Mouse (Mus musculus) brown adipose tissue, adult 24 weeks (tissue): ENCODE results near the gene Prss35. TPM values are rescaled to one million over a fixed set of nuclear protein-coding genes. Genes with fewer than 3 reads are reported as not detected.

Source experiments
- H3K27ac ChIP-seq: fragments of 200-500 bp; replicated peaks from 2 replicates; pipeline ENCODE4 v1.5.1; 2012; ENCODE audit warnings: low read depth, mild to moderate bottlenecking, low read length
- H3K4me1 ChIP-seq: fragments of 200-500 bp; 2 replicates; pipeline ENCODE4 v1.6.1; 2012; ENCODE audit warnings: low read length, mixed read lengths; ENCODE audit not compliant: control insufficient read depth, insufficient read depth, insufficient read length
- H3K4me3 ChIP-seq: fragments of 200-500 bp; 2 replicates; pipeline ENCODE4 v1.5.1; 2012; ENCODE audit warnings: low read depth, mild to moderate bottlenecking, low read length, moderate library complexity; ENCODE audit not compliant: insufficient read depth
- polyA plus RNA-seq: library from polyadenylated mRNA; stranded (reverse); fragments of >200 nt; gene quantifications from 2 replicates; pipeline ENCODE4 v1.2.4, GENCODE M21; 2012; ENCODE audit not compliant: missing spikeins, insufficient read depth, insufficient read length

Prss35 gene
- polyA plus RNA-seq, 1 experiment, result not detected

- no peak overlapping the region for H3K27ac ChIP-seq
- no peaks in the 10 kb centered on the region for H3K4me1 ChIP-seq
- H3K4me3 ChIP-seq, result no peak overlapping the region
Observed at GRCm38 (mm10) chr9:86799099-86799498, 55.6 kb downstream of the Prss35 start.

GRCm38 (mm10) chr9:86800600-86801163 lies 57.2 kb downstream of the Prss35 start:
- H3K27ac ChIP-seq, result no peak overlapping the region

More at GRCm38 (mm10) chr9:86800600-86801163, 57.2 kb downstream of the Prss35 start:
- no peak overlapping the region for H3K4me3 ChIP-seq
- H3K4me1 ChIP-seq, result no peaks in the 10 kb centered on the region

Other genes with a start within 250 kb of the Prss35 start
- 2.3 and 5.9 TPM in 2 replicates for gene Pgm3, start 171.8 kb upstream of the Prss35 start, polyA plus RNA-seq
- not detected in 2 replicates for gene Rwdd2a, start 171.7 kb upstream of the Prss35 start, polyA plus RNA-seq
- 817 and 987 TPM in 2 replicates for gene Me1, start 47.7 kb upstream of the Prss35 start, polyA plus RNA-seq
- gene Snap91, start 137.0 kb downstream of the Prss35 start, polyA plus RNA-seq, result not detected in 2 replicates